Mouse (Mus musculus) liver, embryonic 14.5 days (tissue): Measurements from ENCODE around the gene Dcaf11.

Experiments
- CTCF ChIP-seq: IDR thresholded peaks from 2 replicates; pipeline ENCODE4 v1.5.1; 2016; ENCODE audit warnings: antibody characterized with exemption, low read depth, control low read depth
- EP300 ChIP-seq: IDR thresholded peaks from 2 replicates; pipeline ENCODE4 v1.6.1; 2016; ENCODE audit warnings: antibody characterized with exemption, low read depth

DNA sequence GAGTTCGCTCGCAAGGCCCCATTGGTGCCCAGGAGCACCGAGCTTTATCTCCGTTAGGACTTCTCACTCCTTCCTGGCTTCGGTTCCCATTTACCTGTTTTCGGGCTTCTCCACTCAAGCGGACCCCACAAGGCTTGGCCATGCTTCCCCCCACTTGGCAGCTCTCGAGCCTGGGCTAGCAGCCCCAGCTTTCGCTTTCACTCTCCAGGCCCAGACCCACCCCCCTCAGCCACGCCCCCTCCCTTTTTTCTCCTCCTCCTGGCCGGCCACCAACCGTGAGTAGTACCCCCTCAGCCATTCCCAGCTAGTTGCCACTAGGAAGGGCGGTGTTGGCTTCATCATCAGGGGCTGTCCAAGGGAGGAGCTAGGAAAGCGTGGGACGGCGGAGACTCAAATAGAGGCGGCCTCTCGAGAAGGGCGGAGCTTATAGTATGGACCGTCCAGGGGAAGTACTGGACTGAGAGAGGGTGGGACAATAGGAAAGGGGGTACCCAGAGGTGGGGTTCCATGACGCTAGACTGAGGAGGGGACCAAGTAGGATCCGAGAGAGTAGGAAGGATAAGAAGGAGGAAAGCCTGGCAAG is 31.0 kb downstream of the Dcaf11 start, which contains the start of gene Psme2:
- TF ChIP-seq EP300 (no peak), CTCF (no peak; the same call in 1 of the 2 replicates)
